Mouse (Mus musculus): ENCODE data around the gene Acyp1. TPM values are rescaled to one million over a fixed set of nuclear protein-coding genes. Genes with fewer than 3 reads are reported as not detected.

Gene Acyp1
- 27.8 and 29.9 TPM in 2 replicates for polyA plus RNA-seq (2015; fragmentation: Nextera tagmentation; extraction: Ambion mirVana)

- H3K4me3 ChIP-seq (ENCODE audit: low read depth, low read length), result peak within 1 kb of the TSS; percentile 54
- DNase-seq (peak; percentile 40), ATAC-seq (peak; percentile 64)
- H3K9me3 ChIP-seq (ENCODE audit: low read length), result no peaks in the 10 kb centered on the region
- WGBS (ENCODE audit: insufficient replicate concordance), result 12% methylated on average over 21 of the region's 21 CpGs
- no peak for TF ChIP-seq CTCF (IDR thresholded peaks at IDR 0.05; ENCODE audit: low read depth)
- TF ChIP-seq EP300 (IDR thresholded peaks at IDR 0.05; ENCODE audit: low read depth), result no peak
- H3K27me3 ChIP-seq (ENCODE audit: insufficient read depth, low read length), result peaks cover 19% of the 10 kb centered on the region
- H3K4me1 ChIP-seq (ENCODE audit: insufficient read depth), result peaks cover 7% of the 10 kb centered on the region; the same call in 1 of the 2 replicates
- H3K9ac ChIP-seq (replicated peaks), result peak within 1 kb of the TSS; percentile 47
- H3K36me3 ChIP-seq (replicated peaks; ENCODE audit: insufficient read depth, low read length), result no peaks in the 10 kb centered on the region
- peak within 1 kb of the TSS; percentile 83 for H3K4me2 ChIP-seq (ENCODE audit: low read depth, low read length)
- no peak within 1 kb of the TSS for H3K27ac ChIP-seq (ENCODE audit: low read depth)
These were observed at the start of gene Acyp1 for GRCm38 (mm10) chr12:85287809-85288485. Gene Acyp1, minus strand, starts transcription at chr12:85288438.

GRCm38 (mm10) chr12:85337567-85338311, 49.5 kb upstream of the Acyp1 start:
- Histone ChIP-seq H3K9ac (replicated peaks) (peak overlapping the region; percentile 100), H3K27ac (ENCODE audit: low read depth) (0 out of 2 replicates have a peak overlapping the region, but pooled peaks have one; percentile 97), H3K4me1 (ENCODE audit: insufficient read depth) (peaks cover 17% of the 10 kb centered on the region), H3K27me3 (ENCODE audit: insufficient read depth, low read length) (no peaks in the 10 kb centered on the region), H3K9me3 (ENCODE audit: low read length) (no peaks in the 10 kb centered on the region), H3K36me3 (replicated peaks; ENCODE audit: insufficient read depth, low read length) (peaks cover 24% of the 10 kb centered on the region), H3K4me3 (ENCODE audit: low read depth, low read length) (peak overlapping the region; percentile 100), H3K4me2 (ENCODE audit: low read depth, low read length) (peak overlapping the region; percentile 68)
- no peak for TF ChIP-seq EP300 (IDR thresholded peaks at IDR 0.05; ENCODE audit: low read depth)
- no peak for TF ChIP-seq CTCF (IDR thresholded peaks at IDR 0.05; ENCODE audit: low read depth)
- no peak for ATAC-seq
- WGBS (ENCODE audit: insufficient replicate concordance), result 57% methylated on average over 6 of the region's 6 CpGs
- no peak for DNase-seq

- Histone ChIP-seq H3K9me3 (ENCODE audit: low read length) (no peaks in the 10 kb centered on the region), H3K4me2 (ENCODE audit: low read depth, low read length) (no peak overlapping the region), H3K4me1 (ENCODE audit: insufficient read depth) (no peaks in the 10 kb centered on the region; the same call in 1 of the 2 replicates), H3K4me3 (ENCODE audit: low read depth, low read length) (no peak overlapping the region), H3K27me3 (ENCODE audit: insufficient read depth, low read length) (no peaks in the 10 kb centered on the region), H3K36me3 (replicated peaks; ENCODE audit: insufficient read depth, low read length) (peaks cover 77% of the 10 kb centered on the region), H3K27ac (ENCODE audit: low read depth) (0 out of 2 replicates have a peak overlapping the region, but pooled peaks have one; percentile 4), H3K9ac (replicated peaks) (no peak overlapping the region)
- TF ChIP-seq EP300 (IDR thresholded peaks at IDR 0.05; ENCODE audit: low read depth), result no peak
- TF ChIP-seq CTCF (IDR thresholded peaks at IDR 0.05; ENCODE audit: low read depth), result no peak
- ATAC-seq, result peak; percentile 27; the same call in 1 of the 2 replicates
- 69% methylated on average over 7 of the region's 7 CpGs for WGBS (ENCODE audit: insufficient replicate concordance)
- no peak for DNase-seq
These were observed 41.9 kb upstream of the Acyp1 start for GRCm38 (mm10) chr12:85330153-85330552.

GRCm38 (mm10) chr12:85308651-85309050, 20.4 kb upstream of the Acyp1 start:
- TF ChIP-seq CTCF (IDR thresholded peaks at IDR 0.05; ENCODE audit: low read depth), result no peak
- no peak for TF ChIP-seq EP300 (IDR thresholded peaks at IDR 0.05; ENCODE audit: low read depth)
- Histone ChIP-seq H3K27ac (ENCODE audit: low read depth) (no peak overlapping the region), H3K27me3 (ENCODE audit: insufficient read depth, low read length) (no peaks in the 10 kb centered on the region), H3K4me2 (ENCODE audit: low read depth, low read length) (no peak overlapping the region), H3K4me3 (ENCODE audit: low read depth, low read length) (no peak overlapping the region), H3K9ac (replicated peaks) (no peak overlapping the region), H3K36me3 (replicated peaks; ENCODE audit: insufficient read depth, low read length) (peaks cover 82% of the 10 kb centered on the region), H3K4me1 (ENCODE audit: insufficient read depth) (0 out of 2 replicates have a peak, but pooled peaks cover 4% of the 10 kb centered on the region), H3K9me3 (ENCODE audit: low read length) (no peaks in the 10 kb centered on the region)
- DNase-seq (no peak), ATAC-seq (no peak)
- WGBS (ENCODE audit: insufficient replicate concordance), result 80% methylated on average over 3 of the region's 3 CpGs

GRCm38 (mm10) chr12:85305247-85305892, 17.1 kb upstream of the Acyp1 start:
- whole genome bisulfite sequencing (ENCODE audit: insufficient replicate concordance), result 43% methylated on average over 16 of the region's 16 CpGs
- ATAC-seq (peak; percentile 78), DNase-seq (peak; percentile 87)
- Histone ChIP-seq H3K4me1 (ENCODE audit: insufficient read depth) (0 out of 2 replicates have a peak, but pooled peaks cover 4% of the 10 kb centered on the region), H3K36me3 (replicated peaks; ENCODE audit: insufficient read depth, low read length) (peaks cover 85% of the 10 kb centered on the region), H3K9me3 (ENCODE audit: low read length) (no peaks in the 10 kb centered on the region), H3K9ac (replicated peaks) (no peak overlapping the region), H3K4me2 (ENCODE audit: low read depth, low read length) (peak overlapping the region; percentile 49), H3K4me3 (ENCODE audit: low read depth, low read length) (peak overlapping the region; percentile 9; the same call in 1 of the 2 replicates), H3K27me3 (ENCODE audit: insufficient read depth, low read length) (no peaks in the 10 kb centered on the region), H3K27ac (ENCODE audit: low read depth) (no peak overlapping the region)
- no peak for TF ChIP-seq EP300 (IDR thresholded peaks at IDR 0.05; ENCODE audit: low read depth)
- TF ChIP-seq CTCF (IDR thresholded peaks at IDR 0.05; ENCODE audit: low read depth), result peak; percentile 100

Data from liver, postnatal 0 days (tissue).